Mouse (Mus musculus): ENCODE data around the gene Gm13199. TPM values are rescaled to one million over a fixed set of nuclear protein-coding genes. Genes with fewer than 3 reads are reported as not detected.

Gene Gm13199
- polyA plus RNA-seq, 1 experiment from 2014 or later = 0.75 TPM

- H3K4me2 ChIP-seq (ENCODE audit: low read length) = no peak overlapping the region
- 85% methylated on average over 9 of the region's 9 CpGs for WGBS
- ATAC-seq (replicated peaks; ENCODE audit: low FRiP score, low read depth) (no peak), DNase-seq (ENCODE audit: low spot score) (no peak)
- no peak overlapping the region for H3K9ac ChIP-seq (ENCODE audit: low read depth, low read length)
- no peaks in the 10 kb centered on the region for H3K4me1 ChIP-seq (replicated peaks; ENCODE audit: insufficient read depth, low read length)
- no peaks in the 10 kb centered on the region for H3K27me3 ChIP-seq (ENCODE audit: insufficient read depth, low read length)
- no peak overlapping the region for H3K27ac ChIP-seq
- H3K9me3 ChIP-seq (replicated peaks; ENCODE audit: low read length) = no peaks in the 10 kb centered on the region
- TF ChIP-seq CTCF (IDR thresholded peaks at IDR 0.05; ENCODE audit: low read depth) = no peak
- peaks cover 5% of the 10 kb centered on the region; the same call in 1 of the 2 replicates for H3K36me3 ChIP-seq (ENCODE audit: insufficient read depth, low read length)
- no peak overlapping the region for H3K4me3 ChIP-seq (replicated peaks; ENCODE audit: low read depth, low read length)
Observed at GRCm38 (mm10) chr2:5851116-5851515, 11.6 kb downstream of the Gm13199 start.

DNA sequence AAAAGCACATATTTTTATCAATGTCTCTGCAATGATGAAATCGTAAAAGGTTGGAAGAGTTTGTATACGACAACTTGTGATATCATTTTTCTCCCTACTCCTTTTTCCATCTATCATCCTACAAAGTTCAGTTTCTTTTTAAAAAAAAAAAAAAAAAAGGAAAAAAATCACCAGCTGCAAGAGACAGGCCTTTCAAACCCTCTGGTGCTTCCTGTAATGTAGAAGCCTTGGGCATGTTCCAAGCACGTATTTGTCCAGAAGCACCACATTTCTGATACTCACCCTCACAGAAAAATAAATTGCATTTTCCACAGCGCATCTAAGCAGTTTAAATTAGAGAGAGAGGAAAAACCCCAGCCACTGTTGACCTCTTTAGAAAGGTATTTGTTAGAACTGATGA lies 16.9 kb downstream of the Gm13199 start:
- no peak for TF ChIP-seq CTCF (IDR thresholded peaks at IDR 0.05; ENCODE audit: low read depth)
- Histone ChIP-seq H3K9ac (ENCODE audit: low read depth, low read length) (peak overlapping the region; percentile 70), H3K27me3 (ENCODE audit: insufficient read depth, low read length) (no peaks in the 10 kb centered on the region), H3K4me3 (replicated peaks; ENCODE audit: low read depth, low read length) (peak overlapping the region; percentile 70), H3K9me3 (replicated peaks; ENCODE audit: low read length) (no peaks in the 10 kb centered on the region), H3K27ac (no peak overlapping the region), H3K4me2 (ENCODE audit: low read length) (peak overlapping the region; percentile 57), H3K4me1 (replicated peaks; ENCODE audit: insufficient read depth, low read length) (no peaks in the 10 kb centered on the region), H3K36me3 (ENCODE audit: insufficient read depth, low read length) (peaks cover 6% of the 10 kb centered on the region; the same call in 1 of the 2 replicates)
- no peak for ATAC-seq (replicated peaks; ENCODE audit: low FRiP score, low read depth)
- 14% methylated on average over 4 of the region's 4 CpGs for WGBS
- peak; percentile 33 for DNase-seq (ENCODE audit: low spot score)

DNA sequence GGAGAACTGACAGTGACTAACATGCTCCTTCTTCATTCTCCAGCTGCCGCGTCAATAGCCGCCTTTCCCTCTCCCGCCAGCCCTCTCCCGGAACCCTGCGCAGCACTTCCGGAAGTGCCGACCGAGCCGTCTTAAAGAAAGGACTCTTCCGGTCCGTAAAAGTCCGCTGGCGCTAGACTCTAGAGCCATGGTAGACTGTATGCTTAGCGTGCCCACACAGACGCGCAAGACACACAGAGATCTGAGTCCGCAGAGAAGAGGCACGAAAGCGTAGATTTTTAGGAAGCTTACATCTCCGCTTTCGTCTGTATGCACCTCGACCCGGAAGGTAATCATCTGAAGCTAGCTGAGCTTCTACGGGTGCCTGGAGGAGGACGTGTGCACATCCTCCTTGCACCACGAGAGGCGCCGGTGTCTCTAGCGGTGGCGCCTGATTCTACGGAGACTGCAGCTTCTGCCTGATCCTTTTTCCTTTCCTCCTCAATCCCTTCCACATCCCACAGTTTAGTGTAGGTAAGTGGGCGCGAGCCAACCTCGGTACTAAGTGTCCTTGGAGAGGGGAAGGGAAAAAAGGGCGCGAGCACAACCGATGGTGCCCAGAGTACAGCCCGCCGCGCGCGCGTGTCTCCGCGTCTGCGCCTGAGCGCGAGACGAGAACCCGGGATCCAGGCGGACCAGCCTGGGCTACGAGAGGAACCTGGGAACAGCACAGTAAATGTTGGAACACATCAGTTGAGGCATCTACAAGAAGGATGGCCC lies 17.7 kb downstream of the Gm13199 start, which contains the start of the genes Nudt5 and Cdc123:
TSS of gene Nudt5 (plus strand) at position 147 of the 759 bp plus-strand sequence.
TSS of gene Cdc123 (minus strand) at position 292 of the 759 bp plus-strand sequence.
- ATAC-seq (replicated peaks; ENCODE audit: low FRiP score, low read depth) = peak; percentile 96
- H3K4me3 ChIP-seq (replicated peaks; ENCODE audit: low read depth, low read length) = peak within 1 kb of the TSS; percentile 70
- H3K36me3 ChIP-seq (ENCODE audit: insufficient read depth, low read length) = peaks cover 11% of the 10 kb centered on the region; the same call in 1 of the 2 replicates
- H3K9me3 ChIP-seq (replicated peaks; ENCODE audit: low read length) = no peaks in the 10 kb centered on the region
- peak within 1 kb of the TSS; percentile 57 for H3K4me2 ChIP-seq (ENCODE audit: low read length)
- H3K27me3 ChIP-seq (ENCODE audit: insufficient read depth, low read length) = no peaks in the 10 kb centered on the region
- WGBS = under 1% methylated on average over 53 of the region's 53 CpGs
- no peaks in the 10 kb centered on the region for H3K4me1 ChIP-seq (replicated peaks; ENCODE audit: insufficient read depth, low read length)
- peak; percentile 98 for DNase-seq (ENCODE audit: low spot score)
- peak; percentile 76 for TF ChIP-seq CTCF (IDR thresholded peaks at IDR 0.05; ENCODE audit: low read depth)
- peak within 1 kb of the TSS; percentile 70 for H3K9ac ChIP-seq (ENCODE audit: low read depth, low read length)
- H3K27ac ChIP-seq = peak within 1 kb of the TSS; percentile 93

DNA sequence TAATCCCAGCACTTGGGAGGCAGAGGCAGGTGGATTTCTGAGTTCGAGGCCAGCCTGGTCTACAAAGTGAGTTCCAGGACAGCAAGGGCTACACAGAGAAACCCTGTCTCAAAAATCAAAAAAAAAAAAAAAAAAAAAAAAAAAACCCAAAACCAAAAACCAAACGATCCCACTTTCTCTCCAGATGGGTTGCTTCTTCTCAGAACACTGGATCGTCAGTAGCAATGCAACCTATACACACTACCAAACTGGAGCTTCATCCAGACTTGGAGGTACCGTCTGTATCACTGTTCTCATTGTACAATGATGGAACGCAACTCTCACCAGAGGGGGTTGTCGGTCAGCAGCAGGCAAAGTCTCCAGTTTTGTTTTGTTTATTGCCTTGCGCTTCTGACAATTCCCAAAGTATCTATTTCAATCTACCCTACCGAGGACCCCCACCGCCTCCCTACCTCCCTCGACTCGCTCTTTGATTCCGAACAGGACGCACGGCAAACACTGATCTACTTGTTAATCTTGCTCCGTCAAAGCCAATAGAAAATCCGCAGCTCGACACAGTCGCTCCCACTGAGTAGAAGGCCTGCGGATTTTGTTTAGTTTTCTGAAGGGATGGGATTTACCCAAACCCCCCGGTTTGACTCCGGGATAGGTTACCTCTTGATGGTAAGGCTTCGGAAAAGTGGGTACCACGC lies 18.4 kb downstream of the Gm13199 start:
- Histone ChIP-seq H3K27ac (peak overlapping the region; percentile 93), H3K4me2 (ENCODE audit: low read length) (peak overlapping the region; percentile 57), H3K27me3 (ENCODE audit: insufficient read depth, low read length) (no peaks in the 10 kb centered on the region), H3K9me3 (replicated peaks; ENCODE audit: low read length) (no peaks in the 10 kb centered on the region), H3K4me1 (replicated peaks; ENCODE audit: insufficient read depth, low read length) (no peaks in the 10 kb centered on the region), H3K4me3 (replicated peaks; ENCODE audit: low read depth, low read length) (peak overlapping the region; percentile 70), H3K36me3 (ENCODE audit: insufficient read depth, low read length) (peaks cover 18% of the 10 kb centered on the region), H3K9ac (ENCODE audit: low read depth, low read length) (peak overlapping the region; percentile 70)
- 4% methylated on average over 23 of the region's 23 CpGs for WGBS
- DNase-seq (ENCODE audit: low spot score) (no peak), ATAC-seq (replicated peaks; ENCODE audit: low FRiP score, low read depth) (peak; percentile 34)
- no peak for TF ChIP-seq CTCF (IDR thresholded peaks at IDR 0.05; ENCODE audit: low read depth)

- Histone ChIP-seq H3K4me2 (ENCODE audit: low read length) (no peak overlapping the region), H3K4me3 (replicated peaks; ENCODE audit: low read depth, low read length) (no peak overlapping the region), H3K27me3 (ENCODE audit: insufficient read depth, low read length) (no peaks in the 10 kb centered on the region), H3K27ac (no peak overlapping the region), H3K4me1 (replicated peaks; ENCODE audit: insufficient read depth, low read length) (no peaks in the 10 kb centered on the region), H3K9ac (ENCODE audit: low read depth, low read length) (no peak overlapping the region), H3K36me3 (ENCODE audit: insufficient read depth, low read length) (peaks cover 42% of the 10 kb centered on the region), H3K9me3 (replicated peaks; ENCODE audit: low read length) (no peaks in the 10 kb centered on the region)
- no peak for TF ChIP-seq CTCF (IDR thresholded peaks at IDR 0.05; ENCODE audit: low read depth)
- ATAC-seq (replicated peaks; ENCODE audit: low FRiP score, low read depth) = no peak
- no peak for DNase-seq (ENCODE audit: low spot score)
- 91% methylated on average over 11 of the region's 11 CpGs for WGBS
Observed at GRCm38 (mm10) chr2:5840815-5841214, 21.9 kb downstream of the Gm13199 start.

DNA sequence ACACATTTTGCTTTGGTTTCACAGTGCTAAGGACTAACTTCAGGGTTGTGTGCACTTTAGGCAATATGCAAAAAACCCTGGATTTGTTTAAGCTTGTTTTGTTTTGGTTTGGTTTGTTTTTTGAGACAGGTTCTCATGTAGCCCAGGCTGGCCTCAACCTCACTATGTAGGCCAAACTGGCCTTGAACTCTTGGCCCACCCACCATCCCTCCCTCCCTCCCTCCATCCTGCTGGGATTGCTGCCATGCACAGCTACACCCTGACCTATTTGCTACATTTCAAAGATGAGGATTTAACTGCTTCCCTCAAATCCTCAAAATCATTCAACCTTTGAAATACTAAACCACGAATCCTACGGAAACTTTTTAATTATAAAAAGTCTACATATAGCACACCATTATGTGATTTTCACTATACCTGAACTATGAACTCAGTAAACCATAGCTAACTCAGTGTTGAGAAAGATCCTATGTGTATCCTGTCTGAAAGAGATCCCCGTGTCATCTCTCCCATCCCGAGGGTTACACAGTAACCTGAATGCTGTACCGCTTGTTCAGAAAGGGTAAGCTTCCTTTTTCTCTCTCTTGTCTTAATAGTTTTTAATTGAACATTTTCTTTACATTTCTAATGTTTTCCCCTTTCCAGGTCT lies 37.3 kb downstream of the Gm13199 start:
- Histone ChIP-seq H3K4me3 (replicated peaks; ENCODE audit: low read depth, low read length) (no peak overlapping the region), H3K9me3 (replicated peaks; ENCODE audit: low read length) (no peaks in the 10 kb centered on the region), H3K27me3 (ENCODE audit: insufficient read depth, low read length) (no peaks in the 10 kb centered on the region), H3K4me1 (replicated peaks; ENCODE audit: insufficient read depth, low read length) (no peaks in the 10 kb centered on the region), H3K27ac (no peak overlapping the region), H3K36me3 (ENCODE audit: insufficient read depth, low read length) (peaks cover 33% of the 10 kb centered on the region; the same call in 1 of the 2 replicates), H3K9ac (ENCODE audit: low read depth, low read length) (no peak overlapping the region), H3K4me2 (ENCODE audit: low read length) (no peak overlapping the region)
- WGBS = 87% methylated on average over 5 of the region's 5 CpGs
- TF ChIP-seq CTCF (IDR thresholded peaks at IDR 0.05; ENCODE audit: low read depth) = no peak
- ATAC-seq (replicated peaks; ENCODE audit: low FRiP score, low read depth) = no peak
- no peak for DNase-seq (ENCODE audit: low spot score)
